Mouse (Mus musculus) midbrain, embryonic 16.5 days (tissue): ENCODE results near the gene Cyp2b13. TPM values are rescaled to one million over a fixed set of nuclear protein-coding genes. Genes with fewer than 3 reads are reported as not detected.

Source experiments
- polyA plus RNA-seq: library from polyadenylated mRNA; unstranded; fragments of >200 nt; fragmentation: Nextera tagmentation; extraction: Ambion mirVana; gene quantifications from 2 replicates; pipeline ENCODE4 v1.2.1, GENCODE M21; 2015

The Cyp2b13 gene
- polyA plus RNA-seq, 1 experiment from 2014 or later, result not detected

Other genes with a start within 250 kb of the Cyp2b13 start
- 2.8 and 3.2 TPM in 2 replicates for gene Cyp2s1, start 244.6 kb upstream of the Cyp2b13 start, polyA plus RNA-seq
- not detected in 2 replicates for gene Cyp2b10, start 163.9 kb upstream of the Cyp2b13 start, polyA plus RNA-seq
- gene Cyp2b9, start 111.9 kb downstream of the Cyp2b13 start, polyA plus RNA-seq, result not detected in 2 replicates
- not detected in 2 replicates for gene Vmn1r184, start 198.8 kb downstream of the Cyp2b13 start, polyA plus RNA-seq
- gene Cyp2a4, start 245.7 kb downstream of the Cyp2b13 start, polyA plus RNA-seq, result not detected in 2 replicates